Mouse (Mus musculus): ENCODE data around the gene Plcb2. TPM values are rescaled to one million over a fixed set of nuclear protein-coding genes. Genes with fewer than 3 reads are reported as not detected.

Gene Plcb2
- polyA plus RNA-seq, 1 experiment from 2014 or later: 0.03 TPM

- H3K27me3 ChIP-seq: no peaks in the 10 kb centered on the region
- CTCF ChIA-PET: no interaction called here
- no peak for ATAC-seq
- in situ Hi-C loops (cut with MboI; ENCODE audit: low pct_unique_long_range_greater_than_20kb): no loop called here
- no peak for DNase-seq (ENCODE audit: low read depth, low spot score)
- POLR2A ChIA-PET: no interaction called here
- TF ChIP-seq CTCF (IDR thresholded peaks at IDR 0.05): no peak
Measured at GRCm38 (mm10) chr2:118676839-118677741, 51.1 kb downstream of the Plcb2 start.

DNA sequence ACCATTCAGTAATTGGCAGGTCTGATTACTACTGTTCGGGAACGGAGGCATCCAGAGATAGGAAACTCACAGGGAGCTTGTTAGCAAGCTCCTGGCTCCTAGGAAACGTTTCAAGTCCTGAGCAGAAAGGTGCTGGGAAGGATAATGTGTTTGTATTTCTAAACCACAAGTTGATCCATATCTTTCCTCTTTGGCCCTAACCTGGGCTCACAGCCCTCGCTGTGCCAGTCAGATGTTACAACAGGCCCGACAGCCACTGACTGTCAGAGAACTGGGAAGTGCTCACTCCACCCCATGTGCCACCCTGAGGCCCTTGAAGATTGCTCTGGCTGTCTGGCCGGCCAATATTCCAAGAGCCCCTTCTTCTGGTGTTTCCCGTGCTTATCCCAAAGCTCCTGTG, 53.7 kb downstream of the Plcb2 start:
- DNase-seq (ENCODE audit: low read depth, low spot score) (no peak), ATAC-seq (no peak)
- ChIA-PET POLR2A (no interaction called here), CTCF (interaction anchor here (1.2 to 1.5 kb wide), 2 partner anchors 10 to 12 kb away, joined by 3 to 4 read pairs; no protein-coding TSS in a partner anchor)
- in situ Hi-C loops (cut with MboI; ENCODE audit: low pct_unique_long_range_greater_than_20kb): no loop called here
- no peaks in the 10 kb centered on the region for H3K27me3 ChIP-seq
- no peak for TF ChIP-seq CTCF (IDR thresholded peaks at IDR 0.05)

DNA sequence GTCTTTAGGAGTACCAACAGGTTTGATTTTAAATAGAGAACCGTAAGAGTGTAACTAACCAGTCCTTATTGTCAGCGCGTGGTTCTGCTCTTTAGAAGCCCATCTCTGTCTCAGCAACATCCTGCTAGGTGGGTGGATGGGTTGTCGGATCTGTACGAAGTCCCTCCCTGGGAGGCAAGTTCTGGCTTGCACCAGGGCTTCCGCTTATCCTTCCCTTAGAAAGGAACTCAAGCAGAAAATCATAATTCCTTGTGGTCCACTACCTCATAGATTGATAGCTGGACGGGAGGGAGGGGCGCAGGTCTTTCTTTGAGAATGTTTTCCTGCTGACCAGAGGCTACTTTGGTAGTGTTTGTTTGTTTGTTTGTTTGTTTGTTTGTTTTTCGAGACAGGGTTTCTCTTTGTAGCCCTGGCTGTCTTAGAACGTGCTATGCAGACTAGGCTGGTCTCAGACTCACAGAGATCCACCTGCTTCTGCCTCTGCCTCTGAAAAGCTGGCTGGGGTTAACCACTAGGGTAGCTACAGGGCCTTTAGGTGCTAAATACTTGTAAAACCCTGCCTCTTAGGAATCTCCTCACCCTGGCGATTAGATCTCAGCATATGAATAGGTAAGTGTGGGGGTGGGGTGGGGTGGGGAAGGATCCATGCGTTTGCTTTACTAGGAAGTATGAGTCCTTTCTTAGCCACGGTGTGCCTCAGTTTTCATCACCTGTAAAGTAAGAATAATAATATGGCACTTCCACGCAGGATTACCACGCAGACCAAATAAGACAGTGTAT, 54.4 kb downstream of the Plcb2 start:
- DNase-seq (ENCODE audit: low read depth, low spot score): no peak
- ChIA-PET POLR2A (interaction anchor here (0.7 kb wide), 1 partner anchor 389 kb away, joined by 4 read pairs; no protein-coding TSS in a partner anchor), CTCF (interaction anchor here (1.2 to 1.5 kb wide), 2 partner anchors 9 to 13 kb away, joined by 3 to 4 read pairs; no protein-coding TSS in a partner anchor)
- in situ Hi-C loops (cut with MboI; ENCODE audit: low pct_unique_long_range_greater_than_20kb): no loop called here
- no peaks in the 10 kb centered on the region for H3K27me3 ChIP-seq
- no peak for ATAC-seq
- TF ChIP-seq CTCF (IDR thresholded peaks at IDR 0.05): no peak

GRCm38 (mm10) chr2:118671728-118672127, 56.5 kb downstream of the Plcb2 start:
- no peak for TF ChIP-seq CTCF (IDR thresholded peaks at IDR 0.05)
- H3K27me3 ChIP-seq: no peaks in the 10 kb centered on the region
- ChIA-PET POLR2A (interaction anchor here (0.6 kb wide), 1 partner anchor 34 kb away, joined by 3 read pairs; no protein-coding TSS in a partner anchor), CTCF (interaction anchor here (1.7 to 4.8 kb wide), 2 partner anchors 10 to 24 kb away, joined by 5 to 23 read pairs; no protein-coding TSS in a partner anchor)
- DNase-seq (ENCODE audit: low read depth, low spot score) (no peak), ATAC-seq (no peak)
- in situ Hi-C loops (cut with MboI; ENCODE audit: low pct_unique_long_range_greater_than_20kb): no loop called here

DNA sequence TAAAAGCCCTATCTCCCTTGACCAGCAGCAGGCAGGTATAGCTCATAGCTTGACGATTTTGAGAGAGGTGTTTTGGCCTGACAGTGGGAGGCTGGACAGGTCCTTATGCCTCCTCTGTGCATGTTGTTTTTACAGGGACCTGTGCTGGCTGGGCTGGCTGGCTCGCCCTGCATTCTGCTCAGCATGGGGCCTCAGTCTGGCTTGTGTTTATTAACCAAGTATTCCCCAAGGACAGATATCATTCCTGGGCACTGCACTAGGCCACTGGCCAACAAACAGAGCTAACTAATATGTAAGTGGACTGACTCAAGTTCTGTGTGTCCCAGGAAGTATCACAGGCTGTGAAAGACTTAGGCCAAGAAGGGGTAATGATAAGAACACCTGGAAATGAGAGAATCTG, 58.5 kb downstream of the Plcb2 start:
- peak; percentile 91 for DNase-seq (ENCODE audit: low read depth, low spot score)
- ATAC-seq: peak; percentile 68
- POLR2A ChIA-PET: interaction anchor here (0.8 to 1.3 kb wide), 2 partner anchors 11 to 30 kb away, joined by 3 read pairs; no protein-coding TSS in a partner anchor

GRCm38 (mm10) chr2:118669245-118669644, 59.0 kb downstream of the Plcb2 start:
- ChIA-PET POLR2A (interaction anchor here (0.8 to 1.3 kb wide), 3 partner anchors 12 to 31 kb away, joined by 3 read pairs; no protein-coding TSS in a partner anchor), CTCF (interaction anchor here (1.0 to 4.8 kb wide), 4 partner anchors 11 to 61 kb away, joined by 3 to 23 read pairs (median 4); no protein-coding TSS in a partner anchor)
- TF ChIP-seq CTCF (IDR thresholded peaks at IDR 0.05): no peak
- ATAC-seq (peak; percentile 61), DNase-seq (ENCODE audit: low read depth, low spot score) (no peak)
- H3K27me3 ChIP-seq: no peaks in the 10 kb centered on the region
- in situ Hi-C loops (cut with MboI; ENCODE audit: low pct_unique_long_range_greater_than_20kb): no loop called here

More for the DNA sequence above, 58.5 kb downstream of the Plcb2 start:
- no peak for TF ChIP-seq CTCF (IDR thresholded peaks at IDR 0.05)
- CTCF ChIA-PET: interaction anchor here (1.0 to 4.8 kb wide), 5 partner anchors 10 to 61 kb away, joined by 3 to 23 read pairs (median 4); no protein-coding TSS in a partner anchor
- in situ Hi-C loops (cut with MboI; ENCODE audit: low pct_unique_long_range_greater_than_20kb): no loop called here
- H3K27me3 ChIP-seq: no peaks in the 10 kb centered on the region

DNA sequence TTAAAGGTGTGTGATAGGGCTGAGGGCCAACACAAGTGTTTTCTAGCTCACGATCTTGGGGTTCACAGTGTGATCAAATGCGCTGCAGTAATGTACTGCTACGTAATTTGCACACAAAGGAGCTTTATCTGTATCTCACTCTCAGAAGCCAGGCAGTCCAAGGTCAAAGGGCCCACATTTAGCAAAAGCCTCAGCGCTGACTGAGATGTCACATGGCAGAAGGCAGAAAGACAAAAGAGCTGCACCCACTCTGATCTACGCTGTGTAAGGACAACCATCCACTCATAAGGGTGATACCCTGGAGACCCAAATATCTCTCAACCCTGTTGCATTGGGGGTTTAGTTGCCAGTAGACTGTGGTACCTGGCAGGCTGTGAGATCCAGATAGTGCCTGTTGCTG, 61.1 kb downstream of the Plcb2 start:
- no peak for ATAC-seq
- no peaks in the 10 kb centered on the region for H3K27me3 ChIP-seq
- DNase-seq (ENCODE audit: low read depth, low spot score): no peak
- ChIA-PET POLR2A (no interaction called here), CTCF (interaction anchor here (1.3 to 2.0 kb wide), 2 partner anchors 16 to 28 kb away, joined by 3 to 7 read pairs; no protein-coding TSS in a partner anchor)
- TF ChIP-seq CTCF (IDR thresholded peaks at IDR 0.05): no peak
- in situ Hi-C loops (cut with MboI; ENCODE audit: low pct_unique_long_range_greater_than_20kb): no loop called here

DNA sequence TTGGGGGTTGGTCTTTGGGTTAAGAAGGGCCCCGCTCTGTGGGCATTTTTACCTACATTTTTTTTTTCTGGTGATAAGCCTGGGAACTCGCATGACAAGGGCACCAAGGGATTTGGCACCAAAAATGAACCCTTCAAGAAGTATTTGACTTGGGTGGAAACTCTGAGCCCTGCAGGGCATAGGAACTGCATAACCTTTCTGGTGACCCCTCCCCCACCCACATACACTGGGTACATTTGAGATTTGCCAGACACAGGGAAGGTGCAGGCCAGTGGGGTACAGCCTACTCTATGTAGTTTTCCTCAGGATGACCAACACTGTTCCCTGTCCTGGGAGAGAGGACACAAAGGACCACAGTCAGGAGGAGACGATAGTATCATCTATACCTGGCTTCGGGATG, 62.6 kb downstream of the Plcb2 start:
- in situ Hi-C loops (cut with MboI; ENCODE audit: low pct_unique_long_range_greater_than_20kb): no loop called here
- no peak for ATAC-seq
- DNase-seq (ENCODE audit: low read depth, low spot score): no peak
- no peak for TF ChIP-seq CTCF (IDR thresholded peaks at IDR 0.05)
- no peaks in the 10 kb centered on the region for H3K27me3 ChIP-seq
- ChIA-PET POLR2A (interaction anchor here (2.5 kb wide), 1 partner anchor 10 kb away, joined by 9 read pairs; no protein-coding TSS in a partner anchor), CTCF (interaction anchor here (1.4 to 2.0 kb wide), 3 partner anchors 9 to 30 kb away, joined by 3 to 7 read pairs (median 4); no protein-coding TSS in a partner anchor)

DNA sequence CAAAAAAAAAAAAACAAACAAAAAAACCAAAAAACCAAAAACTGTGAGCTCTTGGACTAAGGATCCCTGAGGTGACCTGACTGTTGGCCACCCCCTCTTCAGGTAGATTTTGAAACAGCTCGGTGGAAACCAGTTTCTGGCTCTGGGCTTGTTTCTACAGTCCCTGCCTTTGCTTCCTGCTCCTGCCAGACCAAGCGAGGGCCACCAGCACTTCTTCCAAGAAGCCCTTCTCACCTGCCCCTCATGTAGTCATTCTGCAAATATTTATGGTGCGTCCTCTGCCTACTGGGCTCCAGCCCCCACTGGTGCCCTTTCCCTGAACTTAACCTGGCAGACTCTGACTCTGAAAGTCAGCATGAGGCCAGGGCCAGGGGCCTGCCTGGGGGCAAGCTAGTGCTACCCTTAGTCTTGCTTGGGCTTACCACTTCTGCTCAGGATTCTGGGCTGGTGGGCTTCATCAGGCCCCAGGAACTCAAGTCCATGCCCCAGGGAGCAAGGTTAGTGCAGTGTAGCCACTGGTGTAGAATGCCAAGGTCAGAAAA, 63.2 kb downstream of the Plcb2 start:
- DNase-seq (ENCODE audit: low read depth, low spot score): no peak
- ChIA-PET POLR2A (interaction anchor here (2.5 kb wide), 1 partner anchor 9 kb away, joined by 9 read pairs; no protein-coding TSS in a partner anchor), CTCF (interaction anchor here (1.0 to 2.0 kb wide), 4 partner anchors 10 to 35 kb away, joined by 3 to 7 read pairs (median 5); no protein-coding TSS in a partner anchor)
- TF ChIP-seq CTCF (IDR thresholded peaks at IDR 0.05): no peak
- no peak for ATAC-seq
- in situ Hi-C loops (cut with MboI; ENCODE audit: low pct_unique_long_range_greater_than_20kb): no loop called here
- H3K27me3 ChIP-seq: no peaks in the 10 kb centered on the region
